Mouse (Mus musculus): Measurements from ENCODE around the gene Epha1.

DNA sequence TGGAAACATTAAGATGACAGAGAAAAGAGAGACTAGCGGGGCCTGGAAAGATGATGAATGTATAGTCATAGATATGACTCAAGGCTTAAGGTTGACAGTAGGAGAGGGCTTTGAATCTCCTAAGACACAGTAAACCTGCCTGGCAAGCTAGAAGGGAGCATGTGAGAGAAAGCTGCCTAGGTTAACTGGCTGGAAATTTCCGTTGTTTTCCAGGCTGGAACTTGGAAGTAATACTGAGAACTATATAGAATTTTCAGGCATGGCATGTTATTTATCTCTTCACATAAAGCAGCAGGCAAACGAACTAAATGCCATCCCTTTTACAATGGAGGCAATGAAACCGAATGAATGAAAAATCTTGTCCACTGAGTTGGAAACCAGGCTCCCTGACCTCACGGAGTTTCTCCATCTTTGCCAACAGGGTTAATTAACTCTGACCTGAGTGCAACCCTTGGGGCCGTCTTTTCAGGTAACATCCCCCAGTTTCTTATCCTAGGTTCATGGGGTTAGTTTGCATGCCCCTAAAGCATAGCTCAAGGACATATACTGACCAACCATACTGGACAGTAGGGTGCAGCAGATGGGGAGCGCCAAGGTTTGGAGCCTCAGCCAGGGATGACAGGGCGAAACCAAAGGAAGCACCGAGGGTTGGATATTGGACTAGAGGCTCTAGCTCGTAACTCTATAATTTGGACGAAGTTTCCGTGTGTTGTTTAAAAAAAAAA, 24.6 kb downstream of the Epha1 start:
- TF ChIP-seq CTCF (IDR thresholded peaks at IDR 0.05; ENCODE audit: insufficient read depth, low read depth, low read length) (no peak), POLR2A (IDR thresholded peaks at IDR 0.05; ENCODE audit: insufficient read depth, low read depth, low read length) (no peak)
